Mouse (Mus musculus): ENCODE data around the gene Gm8439.

Gene Gm8439

DNA sequence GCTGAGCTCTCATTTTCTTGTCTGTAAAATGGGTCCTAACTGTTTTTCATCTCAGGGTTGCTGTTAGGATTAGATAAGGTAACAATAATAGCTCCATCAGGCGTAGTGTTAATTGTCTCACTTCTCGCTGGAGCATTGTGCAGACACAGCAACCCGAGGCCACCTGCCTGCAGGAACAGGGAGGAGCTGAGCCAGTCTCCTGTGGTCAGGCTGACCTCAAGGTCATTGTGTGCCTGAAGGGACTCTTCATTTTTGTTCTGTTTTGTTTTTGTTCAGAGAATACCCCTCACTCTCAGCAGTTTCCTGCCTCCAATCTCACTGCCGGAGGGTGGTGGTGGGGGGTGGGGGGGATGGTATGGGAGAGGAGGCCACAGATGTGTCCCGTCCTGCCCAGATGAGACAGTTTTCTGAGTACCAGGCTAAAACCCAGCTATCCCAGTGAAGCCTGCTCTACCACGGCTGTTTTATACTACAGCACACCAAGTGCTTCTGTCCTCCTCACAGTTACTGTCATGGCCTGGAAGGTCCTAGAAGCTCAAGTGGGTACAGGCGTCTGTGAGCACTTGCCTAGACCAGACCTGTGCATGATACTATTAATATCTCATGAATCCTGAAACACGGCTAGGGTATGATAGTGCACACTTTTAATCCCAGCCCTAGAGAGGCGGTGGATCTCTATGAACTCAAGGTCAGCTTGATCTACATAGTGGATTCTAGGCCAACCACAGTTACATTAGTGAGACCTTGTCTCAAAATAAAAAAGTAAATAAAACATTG, 23.9 kb downstream of the Gm8439 start:
- no peak for DNase-seq (ENCODE audit: low read depth)

DNA sequence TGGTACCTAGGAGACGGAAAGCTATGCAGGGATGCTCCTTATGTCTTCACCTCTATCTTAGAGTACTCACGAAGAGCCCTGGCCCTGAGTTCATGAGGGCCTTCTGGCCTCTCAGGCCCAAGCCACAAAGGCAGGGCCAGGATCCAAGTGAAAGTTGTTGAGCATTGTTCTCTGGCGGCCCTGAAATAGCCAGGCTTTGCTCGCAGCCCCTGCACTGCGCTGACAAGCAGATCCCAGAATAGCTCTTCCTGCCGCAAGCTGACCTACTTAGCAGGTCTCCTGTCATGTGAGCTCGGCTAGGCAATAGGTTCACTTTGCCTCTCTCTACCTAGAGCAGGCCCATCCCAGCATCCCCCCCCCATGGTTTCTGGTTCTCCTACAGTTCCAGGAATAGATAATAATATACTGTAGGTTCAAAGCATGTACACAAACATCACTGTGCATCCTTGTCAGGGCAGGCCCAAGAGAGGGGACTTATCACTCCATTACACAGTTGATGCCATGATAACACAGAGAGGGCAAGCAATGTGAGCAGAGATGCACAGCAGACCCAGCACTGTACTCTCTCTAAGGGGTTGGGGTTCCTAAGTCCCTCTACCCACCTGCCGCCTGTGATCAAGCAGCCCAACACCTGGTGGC, 25.3 kb downstream of the Gm8439 start:
- DNase-seq (ENCODE audit: low read depth), result no peak

DNA sequence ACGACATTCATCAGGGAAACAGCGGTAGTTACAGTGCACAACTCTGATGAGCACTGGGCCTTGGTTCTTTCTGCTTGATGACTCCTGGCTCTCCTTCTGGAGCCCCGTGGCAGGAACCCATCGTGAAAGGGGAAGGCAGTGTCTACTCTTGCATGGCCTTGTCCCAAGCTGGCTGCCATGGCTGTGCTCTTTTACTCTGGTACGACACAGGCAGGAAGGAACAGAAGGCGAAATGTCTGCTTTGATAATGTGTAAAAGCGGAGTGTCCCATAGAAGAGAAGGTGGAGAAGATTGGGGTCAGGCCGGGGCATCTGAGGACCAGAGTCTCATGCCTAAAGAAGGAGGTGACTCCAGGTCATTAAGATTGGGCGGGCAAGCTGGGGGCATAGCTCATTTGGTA, 26.1 kb downstream of the Gm8439 start:
- no peak for DNase-seq (ENCODE audit: low read depth)

DNA sequence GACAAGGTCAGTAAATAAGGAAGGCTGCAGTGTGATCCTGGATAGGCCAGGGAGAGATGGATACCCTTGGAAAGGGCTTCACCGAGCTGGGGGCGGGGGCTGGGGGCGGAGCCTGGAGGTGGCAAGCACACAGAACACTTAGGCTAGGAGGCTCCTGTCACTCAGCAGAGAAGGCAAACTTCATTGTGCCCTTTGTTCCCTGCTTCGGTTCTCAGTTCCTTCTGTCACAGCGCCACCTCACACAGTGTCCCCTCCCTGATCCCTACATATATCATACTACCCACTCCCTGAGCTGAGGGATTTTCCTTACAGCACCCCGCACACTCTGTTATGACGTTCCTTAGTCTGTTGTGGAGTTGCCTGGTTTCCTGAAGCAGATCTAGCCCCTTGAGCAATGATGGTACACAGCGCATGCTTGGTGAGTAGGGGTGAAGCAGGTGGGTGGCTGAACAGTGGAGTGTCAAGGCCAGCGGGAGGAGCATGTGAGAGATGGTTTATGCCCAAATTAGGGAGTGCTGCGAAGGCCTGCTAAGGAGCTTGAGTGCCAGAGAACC, 27.1 kb downstream of the Gm8439 start:
- no peak for DNase-seq (ENCODE audit: low read depth)

DNA sequence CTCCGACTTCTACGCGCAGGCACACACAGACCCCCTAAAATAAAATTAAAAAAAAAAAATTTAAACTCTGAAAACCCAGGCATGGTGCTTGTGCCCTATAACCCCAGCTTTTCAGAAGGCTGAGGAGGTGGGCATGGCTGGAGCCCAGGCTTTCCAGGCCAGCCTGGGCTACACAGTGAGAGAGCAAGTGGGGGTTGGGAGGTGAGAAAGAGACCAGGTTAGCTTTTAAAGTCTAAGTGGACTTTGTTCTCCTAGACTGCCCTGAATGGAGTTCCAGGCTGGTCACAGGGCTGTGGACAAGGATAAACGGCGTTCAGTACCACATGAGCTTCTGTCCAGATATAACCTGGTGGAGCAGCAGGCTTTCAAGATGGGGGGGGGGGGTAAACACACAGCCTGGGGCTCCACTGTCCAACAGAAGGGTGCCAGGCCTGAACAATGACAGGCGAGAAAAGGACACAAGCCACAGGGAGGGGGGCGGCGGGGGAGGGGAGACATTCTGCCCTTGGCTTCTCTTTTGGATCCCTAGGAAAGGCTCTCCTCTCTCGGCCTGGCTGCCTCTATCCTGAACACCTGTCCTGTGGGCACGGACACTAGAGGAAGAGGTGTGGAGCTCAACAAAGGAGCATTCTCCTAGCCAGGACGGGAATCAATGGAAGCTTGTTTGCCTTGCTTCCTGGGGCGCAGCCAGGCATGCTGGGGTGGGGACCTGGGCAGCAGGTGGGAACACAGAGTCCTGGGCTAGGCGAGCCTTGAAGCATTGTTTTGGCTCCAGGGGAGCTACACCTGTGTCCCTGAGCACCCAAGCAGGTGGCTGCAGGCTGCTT, 27.9 kb downstream of the Gm8439 start:
- DNase-seq (ENCODE audit: low read depth), result no peak

DNA sequence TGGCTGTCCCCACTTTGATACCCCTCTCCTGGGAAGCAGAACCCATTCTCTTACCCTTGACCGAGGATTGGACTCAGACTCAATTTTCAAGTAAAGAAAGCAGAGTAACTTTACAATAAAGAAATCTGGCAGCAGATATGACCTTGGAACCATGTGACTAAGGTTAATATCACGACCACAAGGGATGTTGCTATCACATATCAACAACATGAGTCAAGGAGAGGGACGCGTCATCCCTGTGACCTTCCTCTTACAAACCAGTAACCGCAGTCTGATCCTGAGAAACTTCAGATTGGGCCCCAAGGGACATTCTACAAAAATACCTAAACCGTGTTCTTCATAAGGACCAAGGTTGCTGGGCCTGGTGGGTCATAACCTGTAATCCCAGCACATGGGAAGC, 39.2 kb downstream of the Gm8439 start:
- no peak for DNase-seq (ENCODE audit: low read depth)

DNA sequence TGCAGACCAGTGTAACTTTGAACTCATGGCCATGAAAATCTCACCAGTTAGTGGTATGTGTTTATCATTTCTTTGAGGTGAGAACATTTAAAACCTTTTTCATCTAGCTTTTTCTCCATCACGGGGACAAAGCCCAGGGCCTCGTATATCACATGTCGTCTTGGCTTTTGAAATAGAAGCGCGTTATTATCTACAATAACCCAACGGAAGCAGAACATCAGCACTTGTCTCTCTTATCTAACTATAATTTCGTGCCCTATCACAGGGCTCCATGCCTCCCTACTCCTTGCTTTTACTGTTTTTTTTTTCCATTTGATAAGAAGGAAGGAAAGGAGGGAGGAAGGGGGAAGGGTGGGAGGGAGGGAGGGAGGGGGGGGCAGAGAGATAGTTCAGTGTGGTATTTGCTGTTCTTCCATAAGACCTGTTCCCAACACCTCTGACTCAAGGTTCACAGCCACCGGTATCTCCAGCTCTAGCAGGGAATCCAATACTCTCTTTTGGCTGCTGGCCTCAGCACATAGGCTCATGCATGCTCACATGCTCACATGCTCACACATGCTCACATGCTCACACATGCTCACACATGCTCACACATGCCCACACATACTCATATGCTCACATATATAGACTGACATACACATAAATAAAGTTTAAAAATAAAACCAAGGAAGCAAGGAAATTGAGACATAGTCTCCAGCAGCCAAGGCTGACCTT, 41.8 kb downstream of the Gm8439 start:
- DNase-seq (ENCODE audit: low read depth), result peak; percentile 10

DNA sequence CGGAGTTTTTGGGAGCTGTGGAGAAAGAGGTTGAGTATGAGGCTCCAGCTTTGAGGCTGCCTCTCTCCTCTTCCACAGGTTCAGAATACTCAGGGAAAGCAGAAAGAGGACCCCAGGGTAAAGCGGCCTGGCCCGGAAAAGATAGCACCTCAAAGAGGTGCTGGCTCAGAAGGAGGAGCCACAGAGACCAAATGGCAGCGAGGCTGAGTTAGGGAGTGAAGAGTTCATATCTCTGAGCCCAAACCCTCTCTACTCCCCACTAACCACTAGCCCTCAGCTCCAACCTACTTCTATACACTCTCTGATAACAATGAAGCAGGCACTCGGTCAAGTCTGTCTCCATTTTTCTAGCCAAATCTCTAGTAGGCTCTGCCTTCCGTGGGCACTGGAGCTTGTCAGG, 43.3 kb downstream of the Gm8439 start:
- peak; percentile 17 for DNase-seq (ENCODE audit: low read depth)

DNA sequence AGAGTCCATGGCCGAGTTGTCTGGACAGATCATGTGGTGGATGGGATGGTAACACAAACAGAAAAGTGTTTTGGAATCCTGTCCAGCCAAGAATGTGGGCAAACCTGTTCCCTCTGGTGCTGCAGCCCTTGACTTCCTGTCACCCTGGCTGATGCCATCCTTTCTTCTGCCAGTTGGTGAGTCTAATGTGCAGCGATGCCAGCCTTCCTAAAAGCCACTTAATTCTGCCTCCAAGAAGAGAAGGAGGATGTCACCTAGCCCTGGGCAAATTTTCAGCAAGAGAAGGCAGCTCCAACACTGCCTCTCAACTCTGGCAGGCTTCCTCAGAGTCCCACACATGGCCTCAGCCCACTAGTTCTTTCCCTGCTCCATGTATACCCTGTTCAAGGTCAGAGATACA, 46.8 kb downstream of the Gm8439 start:
- no peak for DNase-seq (ENCODE audit: low read depth)

DNA sequence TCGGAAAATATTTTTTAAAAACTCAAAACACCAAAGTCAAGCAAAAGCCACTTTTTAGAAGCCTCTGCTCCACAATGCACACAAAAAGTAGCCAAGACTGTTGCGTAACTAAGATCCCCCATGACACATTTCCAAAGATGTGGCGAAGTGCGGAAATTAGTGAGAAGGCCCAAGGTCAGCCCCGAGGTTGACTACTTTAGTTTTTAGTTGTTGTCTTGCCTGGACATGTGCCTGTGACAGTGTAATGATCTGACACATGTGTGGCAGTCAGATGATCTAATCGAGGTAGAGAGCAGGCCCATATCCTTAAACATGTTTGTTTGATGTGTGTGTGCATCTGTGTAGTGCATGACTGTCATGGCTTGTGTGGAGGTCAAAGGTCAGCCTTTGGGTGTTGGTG, 53.4 kb downstream of the Gm8439 start:
- no peak for DNase-seq (ENCODE audit: low read depth)

DNA sequence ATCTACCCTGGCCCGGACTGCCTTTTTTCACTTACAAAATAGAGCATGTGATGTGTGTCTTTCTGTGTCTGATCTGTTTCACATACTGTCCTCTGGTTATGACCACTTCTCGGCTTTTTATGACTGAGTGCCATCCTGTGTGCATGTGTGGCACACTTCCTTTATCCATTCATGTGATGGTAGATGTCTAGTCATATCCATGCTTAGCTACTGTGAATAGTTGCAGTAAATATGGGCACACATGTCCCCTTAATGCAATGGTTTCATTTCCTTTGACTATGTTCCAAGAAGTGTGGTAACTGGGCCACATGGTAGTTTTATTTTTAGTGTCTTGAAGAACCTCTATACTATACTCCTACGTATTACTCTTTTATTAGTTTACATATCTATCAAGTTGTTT, 55.4 kb downstream of the Gm8439 start:
- DNase-seq (ENCODE audit: low read depth), result no peak

DNA sequence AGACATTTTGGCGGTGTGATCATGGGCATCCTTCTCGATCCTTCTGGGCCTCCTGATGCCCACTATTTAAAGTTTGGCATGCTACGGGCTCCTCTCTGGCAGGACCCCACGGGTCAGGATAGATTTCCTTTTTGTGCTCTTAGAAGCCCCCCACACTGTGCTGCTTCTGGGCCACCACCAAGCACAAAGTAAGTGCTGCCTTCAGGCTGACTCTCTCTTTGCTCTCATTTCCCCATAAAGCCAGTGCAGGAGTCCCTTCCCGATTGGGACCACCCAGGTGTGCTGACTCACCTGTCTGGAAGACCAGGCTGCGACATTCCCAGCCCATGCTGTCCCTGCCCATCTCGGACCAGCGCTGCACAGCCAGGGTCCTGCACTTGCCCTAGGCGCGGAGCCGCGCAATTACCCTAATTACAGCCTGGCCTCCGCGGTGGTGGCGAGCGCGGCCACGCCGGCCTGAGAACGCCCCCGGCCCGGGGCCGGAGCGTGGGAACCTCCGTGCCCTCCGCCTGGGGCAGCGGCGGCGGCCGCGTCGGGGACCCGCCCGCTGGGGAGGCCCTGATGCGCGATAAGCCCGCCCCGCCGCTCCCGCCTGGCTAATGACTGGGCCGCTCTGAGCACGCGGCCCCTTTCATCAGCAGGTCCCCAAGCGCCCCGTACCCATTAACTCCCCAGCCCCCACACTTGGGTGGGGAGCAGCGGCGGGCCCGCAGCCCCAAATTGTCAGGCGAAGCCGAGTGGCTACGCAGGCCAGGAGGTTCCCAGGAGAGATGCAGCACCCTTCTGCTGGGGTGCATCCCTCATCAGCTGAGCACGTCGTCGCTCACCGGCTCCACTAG, 61.0 kb downstream of the Gm8439 start:
- no peak for DNase-seq (ENCODE audit: low read depth)

DNA sequence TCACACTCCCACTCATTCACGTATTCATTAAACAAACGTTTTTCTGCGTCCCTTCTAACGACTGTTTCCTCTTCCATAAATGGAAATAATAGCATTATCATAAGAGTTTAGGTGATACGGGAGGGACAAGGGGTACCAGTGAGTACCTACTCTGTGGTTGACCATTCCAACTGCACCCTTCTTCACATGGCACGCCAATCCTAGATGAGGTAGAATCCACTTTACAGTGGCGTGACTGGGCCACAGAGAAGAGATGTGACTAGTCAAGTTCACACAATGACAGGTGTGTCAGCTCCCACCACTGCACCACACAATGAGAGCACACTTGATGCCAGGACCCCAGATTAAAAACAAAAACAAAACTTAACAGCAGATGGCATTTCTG, 61.7 kb downstream of the Gm8439 start:
- no peak for DNase-seq (ENCODE audit: low read depth)

DNA sequence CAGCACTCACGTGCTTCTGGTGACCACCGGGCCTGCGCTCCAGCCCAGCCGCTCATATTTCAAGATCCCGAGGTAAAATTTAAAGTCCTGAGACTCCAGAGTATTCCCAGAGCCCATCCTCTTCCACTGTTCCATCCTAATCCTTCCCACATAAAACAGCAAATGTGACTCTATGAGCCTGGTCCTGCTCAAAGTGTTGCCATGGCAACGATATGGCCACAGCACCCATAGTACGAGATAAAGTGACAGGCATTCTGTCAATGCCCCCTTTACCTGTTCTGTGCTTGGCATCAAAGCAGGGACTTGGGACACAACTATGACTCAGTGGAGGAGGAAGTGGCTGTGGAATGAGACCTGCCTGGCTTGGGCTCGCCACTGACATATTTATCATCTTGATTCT, 67.4 kb downstream of the Gm8439 start:
- no peak for DNase-seq (ENCODE audit: low read depth)
